Mouse (Mus musculus): Measurements from ENCODE around the gene Cd68. TPM values are rescaled to one million over a fixed set of nuclear protein-coding genes. Genes with fewer than 3 reads are reported as not detected.
A peak's percentile ranks its signal among the peaks of the same experiment; 100 is the strongest.

The Cd68 gene
- polyA plus RNA-seq (2015; fragmentation: Nextera tagmentation; extraction: Ambion mirVana) = 4.4 and 5.2 TPM in 2 replicates

DNA sequence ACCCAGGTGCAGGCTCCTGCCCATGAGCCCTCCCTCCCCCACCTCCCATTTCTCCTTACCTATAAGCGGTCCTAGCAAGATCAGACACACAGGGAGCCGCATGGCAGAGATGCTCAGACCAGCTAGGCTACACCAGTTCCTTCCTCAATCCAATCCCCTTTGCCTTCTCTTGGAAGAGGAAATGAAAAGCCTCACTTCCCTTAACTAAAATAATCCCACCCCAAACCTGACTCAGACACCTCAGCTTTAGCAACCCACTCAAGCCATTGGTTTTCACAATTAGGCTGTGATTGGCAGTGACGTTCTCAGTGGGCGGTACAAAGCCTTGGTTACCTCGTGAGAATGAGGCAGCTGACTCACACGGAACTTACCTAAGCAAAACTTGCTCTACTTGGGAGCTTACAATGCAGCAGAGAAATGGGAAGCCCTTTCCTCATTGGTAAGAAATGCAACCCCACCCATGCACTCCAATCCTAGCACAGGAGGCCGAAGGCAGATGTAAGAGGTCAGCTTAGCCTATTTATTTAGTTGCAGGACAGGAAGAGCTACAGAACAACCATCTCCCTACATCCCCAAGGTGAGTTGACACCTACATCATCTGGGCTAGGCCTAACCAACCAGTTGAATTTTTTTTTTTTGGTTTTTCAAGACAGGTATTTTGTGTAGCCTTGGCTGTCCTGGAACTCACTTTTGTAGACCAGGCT lies at the start of gene Cd68:
Gene Cd68, minus strand, starts transcription at position 193 of the 704 bp plus-strand sequence.
- no peaks in the 10 kb centered on the region for H3K27me3 ChIP-seq
- H3K4me1 ChIP-seq = peaks cover 38% of the 10 kb centered on the region
- H3K4me3 ChIP-seq = no peak within 1 kb of the TSS
- no peaks in the 10 kb centered on the region for H3K9me3 ChIP-seq (replicated peaks)
- no peak within 1 kb of the TSS for H3K4me2 ChIP-seq
- WGBS = 33% methylated on average over 7 of the region's 7 CpGs
- peak within 1 kb of the TSS; percentile 19; the same call in 1 of the 2 replicates for H3K27ac ChIP-seq
- ATAC-seq = no peak
- H3K36me3 ChIP-seq (ENCODE audit: poor library complexity, severe bottlenecking) = peaks cover 72% of the 10 kb centered on the region
- H3K9ac ChIP-seq = no peak within 1 kb of the TSS

DNA sequence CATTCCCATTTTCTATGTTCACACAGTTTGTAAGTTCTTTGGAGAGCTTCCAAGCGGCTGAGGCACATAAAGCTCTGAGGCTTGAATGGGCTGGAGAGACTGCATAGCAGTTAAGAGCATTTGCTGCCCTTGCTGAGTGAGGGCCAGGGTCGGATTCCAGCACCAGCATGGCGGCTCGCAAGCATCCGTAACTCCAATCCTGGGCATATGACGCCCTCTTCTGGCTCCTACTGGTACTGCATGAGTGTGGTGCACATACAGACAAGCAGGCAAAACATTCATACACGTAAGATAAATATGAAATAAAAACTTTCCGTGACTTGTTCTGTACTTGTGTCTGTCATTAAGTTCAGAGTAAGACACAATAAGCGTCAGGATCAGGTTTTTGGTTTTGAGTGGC lies 49.5 kb upstream of the Cd68 start:
- no peaks in the 10 kb centered on the region for H3K27me3 ChIP-seq
- H3K9ac ChIP-seq = no peak overlapping the region
- H3K4me2 ChIP-seq = no peak overlapping the region
- H3K36me3 ChIP-seq (ENCODE audit: poor library complexity, severe bottlenecking) = no peaks in the 10 kb centered on the region
- H3K27ac ChIP-seq = no peak overlapping the region
- WGBS = 60% methylated on average over 9 of the region's 9 CpGs
- H3K4me3 ChIP-seq = no peak overlapping the region
- H3K4me1 ChIP-seq = no peaks in the 10 kb centered on the region
- ATAC-seq = no peak
- no peaks in the 10 kb centered on the region; the same call in 1 of the 2 replicates for H3K9me3 ChIP-seq (replicated peaks)

DNA sequence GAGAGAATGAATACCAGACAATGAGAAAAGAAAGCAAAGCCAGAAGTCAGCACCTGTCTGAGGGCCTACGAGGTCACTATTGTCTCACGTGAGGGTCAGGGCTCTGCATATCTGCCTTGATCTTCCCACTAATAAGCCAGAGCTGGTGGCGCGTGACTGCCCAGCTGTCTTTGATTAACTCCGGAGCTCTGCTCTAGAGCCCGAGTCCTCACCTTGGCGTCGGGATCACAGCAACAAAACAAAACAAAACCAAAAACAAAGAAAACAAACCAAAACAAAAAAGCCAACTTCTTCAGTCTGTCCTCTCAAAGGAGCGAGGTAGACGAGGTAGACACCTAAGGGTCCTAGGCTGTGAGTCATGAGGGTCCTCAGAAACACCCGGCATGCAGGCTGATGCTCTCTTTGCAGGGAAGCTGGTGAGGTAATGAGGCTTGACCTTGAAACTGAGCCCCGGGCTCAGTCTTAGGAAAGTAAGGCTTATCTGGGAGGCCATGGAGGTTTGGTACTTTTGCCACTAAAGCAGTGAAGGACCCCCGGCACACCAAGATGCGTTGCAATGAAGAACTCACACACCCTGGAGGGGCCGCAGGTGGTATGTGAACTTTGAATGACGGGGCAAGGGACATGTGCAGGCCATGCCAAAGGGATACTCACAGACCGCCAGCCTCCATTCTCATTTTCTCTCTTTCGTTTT lies 48.8 kb upstream of the Cd68 start:
- H3K9me3 ChIP-seq (replicated peaks) = no peaks in the 10 kb centered on the region; the same call in 1 of the 2 replicates
- 83% methylated on average over 18 of the region's 18 CpGs for WGBS
- ATAC-seq = no peak
- no peak overlapping the region for H3K27ac ChIP-seq
- no peaks in the 10 kb centered on the region for H3K27me3 ChIP-seq
- no peaks in the 10 kb centered on the region for H3K36me3 ChIP-seq (ENCODE audit: poor library complexity, severe bottlenecking)
- H3K4me3 ChIP-seq = no peak overlapping the region
- no peak overlapping the region for H3K4me2 ChIP-seq
- H3K4me1 ChIP-seq = no peaks in the 10 kb centered on the region
- no peak overlapping the region for H3K9ac ChIP-seq

DNA sequence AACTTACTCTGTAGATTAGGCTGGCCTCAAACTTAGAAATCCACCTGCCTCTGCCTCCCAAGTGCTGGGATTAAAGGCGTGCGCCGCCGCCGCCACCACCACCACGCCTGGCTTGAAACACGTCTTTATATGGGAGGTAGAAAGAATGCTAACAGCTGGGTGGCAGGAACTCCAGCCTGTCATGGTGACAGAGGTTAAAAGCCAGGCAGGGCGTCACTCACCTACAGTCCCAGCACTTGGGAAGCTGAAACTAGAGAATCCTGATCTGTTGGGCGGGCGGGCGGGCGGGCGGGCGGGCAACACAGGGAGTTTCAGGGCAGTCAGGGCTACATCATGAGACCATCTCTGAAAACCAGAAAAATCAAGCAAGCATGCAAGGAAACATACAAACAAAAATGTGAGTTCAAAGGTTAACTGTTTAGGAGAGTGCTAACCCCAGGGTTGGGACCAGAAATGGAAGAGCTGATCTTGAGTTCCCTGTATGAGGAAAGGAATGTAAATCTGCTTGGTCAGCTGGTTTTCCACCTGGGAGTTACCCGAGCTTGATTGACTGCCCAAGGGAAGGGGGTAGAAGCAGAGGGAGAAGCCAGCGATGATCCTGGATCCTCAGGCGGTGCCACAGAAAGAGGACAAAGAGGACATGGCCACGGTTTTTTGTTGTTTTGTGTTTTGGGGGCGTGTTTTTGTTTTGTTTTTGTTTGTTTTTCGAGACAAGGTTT lies 47.2 kb upstream of the Cd68 start:
- no peak overlapping the region for H3K27ac ChIP-seq
- H3K9ac ChIP-seq = no peak overlapping the region
- H3K27me3 ChIP-seq = no peaks in the 10 kb centered on the region
- H3K36me3 ChIP-seq (ENCODE audit: poor library complexity, severe bottlenecking) = no peaks in the 10 kb centered on the region
- 85% methylated on average over 20 of the region's 20 CpGs for WGBS
- H3K9me3 ChIP-seq (replicated peaks) = no peaks in the 10 kb centered on the region; the same call in 1 of the 2 replicates
- no peaks in the 10 kb centered on the region for H3K4me1 ChIP-seq
- H3K4me3 ChIP-seq = no peak overlapping the region
- no peak for ATAC-seq
- H3K4me2 ChIP-seq = no peak overlapping the region

DNA sequence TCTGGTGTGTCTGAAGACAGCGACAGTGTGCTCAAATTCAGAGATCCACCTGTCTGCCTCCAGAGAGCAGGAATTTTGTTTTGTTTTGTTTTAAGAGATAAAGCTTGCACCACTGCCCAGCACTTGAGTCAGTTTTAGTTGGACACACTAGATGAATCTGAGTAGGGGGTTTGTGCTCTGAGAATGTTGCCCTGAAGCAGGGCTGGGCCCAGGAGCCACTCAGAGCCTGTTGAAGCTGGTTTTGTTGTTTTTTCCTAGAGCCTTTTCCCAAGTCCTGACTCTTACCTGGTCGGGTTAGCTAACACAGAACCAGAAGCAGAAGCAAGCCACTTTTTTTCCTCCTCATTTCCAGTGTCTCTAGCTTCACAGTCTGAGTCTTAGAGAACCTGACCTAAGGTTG lies 45.1 kb upstream of the Cd68 start:
- ATAC-seq = no peak
- H3K9ac ChIP-seq = no peak overlapping the region
- no peaks in the 10 kb centered on the region for H3K4me1 ChIP-seq
- no peak overlapping the region for H3K4me2 ChIP-seq
- no peak overlapping the region for H3K27ac ChIP-seq
- H3K27me3 ChIP-seq = no peaks in the 10 kb centered on the region
- H3K4me3 ChIP-seq = no peak overlapping the region
- WGBS = 85% methylated on average over 2 of the region's 2 CpGs
- H3K9me3 ChIP-seq (replicated peaks) = no peaks in the 10 kb centered on the region; the same call in 1 of the 2 replicates
- H3K36me3 ChIP-seq (ENCODE audit: poor library complexity, severe bottlenecking) = no peaks in the 10 kb centered on the region

DNA sequence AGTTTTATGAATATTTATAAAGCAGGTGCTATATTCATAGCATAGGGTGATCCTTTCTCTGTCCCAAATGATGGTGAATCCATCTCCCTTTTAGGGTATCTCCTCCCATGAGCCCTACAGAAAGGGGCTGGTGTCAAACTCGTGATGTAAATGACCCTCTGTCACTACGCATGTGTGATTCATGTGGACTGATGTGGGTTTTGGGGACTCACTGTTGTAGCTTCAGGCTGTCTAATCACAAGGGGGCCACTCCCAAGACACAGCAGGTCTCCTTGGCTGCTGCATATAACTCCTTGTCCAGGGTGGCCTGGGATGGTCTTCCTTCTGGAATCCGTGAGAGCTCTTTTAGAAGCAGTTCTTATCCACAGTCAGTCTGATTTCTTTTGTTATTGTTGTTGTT lies 44.5 kb upstream of the Cd68 start:
- Histone ChIP-seq H3K27ac (no peak overlapping the region), H3K4me1 (no peaks in the 10 kb centered on the region), H3K4me3 (no peak overlapping the region), H3K9ac (no peak overlapping the region), H3K36me3 (ENCODE audit: poor library complexity, severe bottlenecking) (no peaks in the 10 kb centered on the region), H3K27me3 (no peaks in the 10 kb centered on the region), H3K4me2 (no peak overlapping the region), H3K9me3 (replicated peaks) (no peaks in the 10 kb centered on the region; the same call in 1 of the 2 replicates)
- no peak for ATAC-seq
- 72% methylated on average over 3 of the region's 3 CpGs for WGBS

DNA sequence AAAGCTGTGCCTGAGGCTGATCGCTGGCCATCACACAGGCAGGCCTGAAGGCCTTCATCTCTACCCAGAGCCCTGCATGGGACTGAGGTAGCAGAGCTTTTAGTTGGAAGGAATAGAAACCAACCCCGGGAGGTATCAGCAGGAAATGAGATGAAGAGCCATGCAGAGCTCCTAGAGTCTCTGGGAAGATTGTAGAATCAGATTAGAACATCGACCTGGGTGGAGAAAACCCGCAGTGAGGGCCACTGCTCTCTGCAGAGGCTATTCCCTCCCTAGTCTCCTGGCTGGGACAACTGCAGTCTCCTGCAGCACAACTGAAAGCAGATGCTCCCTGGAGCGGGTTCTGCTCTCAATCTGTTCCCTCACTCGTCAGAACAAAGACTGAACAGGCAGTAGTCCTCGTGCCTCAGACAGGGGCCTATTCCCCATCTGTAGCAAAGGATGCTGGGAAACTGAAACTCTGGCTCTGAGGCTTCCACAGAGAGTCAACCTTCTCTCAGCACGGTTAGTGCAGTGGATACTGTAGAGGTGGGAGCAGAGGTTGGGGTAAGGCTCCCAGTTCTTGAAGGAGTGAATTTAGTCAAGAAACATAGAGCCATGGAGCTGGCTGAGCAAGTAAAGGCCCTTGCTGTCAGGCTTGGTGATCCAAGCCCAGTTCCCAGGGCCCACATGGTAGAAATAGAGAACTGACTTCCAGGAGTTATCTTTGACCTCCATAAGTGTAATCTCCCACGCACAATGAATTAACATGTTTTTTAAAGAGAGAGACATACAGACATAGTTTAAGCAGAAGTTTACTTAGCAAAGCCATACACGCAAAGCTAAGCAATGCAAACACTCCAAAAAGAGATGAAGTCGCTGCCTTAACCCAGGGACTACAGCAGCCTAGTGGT lies 43.8 kb upstream of the Cd68 start:
- Histone ChIP-seq H3K4me1 (no peaks in the 10 kb centered on the region), H3K27me3 (no peaks in the 10 kb centered on the region), H3K27ac (no peak overlapping the region), H3K36me3 (ENCODE audit: poor library complexity, severe bottlenecking) (no peaks in the 10 kb centered on the region), H3K4me2 (no peak overlapping the region), H3K9me3 (replicated peaks) (no peaks in the 10 kb centered on the region), H3K9ac (no peak overlapping the region), H3K4me3 (no peak overlapping the region)
- no peak for ATAC-seq
- WGBS = 56% methylated on average over 11 of the region's 11 CpGs

DNA sequence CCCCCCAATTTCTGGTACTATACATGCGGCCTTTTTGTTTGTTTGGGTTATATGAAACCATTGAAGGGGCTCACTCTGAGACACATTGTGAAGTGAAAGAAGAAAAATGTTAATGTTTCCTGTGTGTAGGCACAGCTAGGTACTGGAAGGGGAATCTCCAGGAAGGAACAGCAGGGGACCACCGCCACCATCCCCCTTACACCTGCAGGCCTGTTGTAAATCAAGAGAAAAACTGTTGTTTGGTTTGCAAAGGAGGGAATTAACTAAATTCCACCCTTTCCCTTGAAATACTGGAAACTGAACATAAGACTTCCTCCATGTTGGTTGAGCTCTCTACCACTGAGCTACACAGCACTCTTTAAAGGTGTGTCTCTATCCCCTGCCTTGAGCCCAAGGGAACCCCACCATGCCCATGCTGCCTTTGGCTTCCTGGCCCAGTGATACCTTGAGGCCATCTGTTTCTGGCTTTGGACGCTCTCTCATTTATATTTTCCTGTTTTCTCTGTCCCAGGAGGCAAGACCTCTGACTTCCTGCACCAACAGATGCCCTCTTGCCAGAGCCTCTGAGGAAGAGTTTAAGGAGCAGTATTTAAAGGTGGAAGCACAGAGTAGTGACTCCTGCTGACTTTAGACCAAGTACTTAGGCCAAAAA lies 42.8 kb upstream of the Cd68 start:
- no peaks in the 10 kb centered on the region for H3K4me1 ChIP-seq
- H3K27me3 ChIP-seq = no peaks in the 10 kb centered on the region
- no peak for ATAC-seq
- H3K27ac ChIP-seq = no peak overlapping the region
- no peak overlapping the region for H3K4me2 ChIP-seq
- H3K9ac ChIP-seq = no peak overlapping the region
- WGBS = 90% methylated on average over 3 of the region's 3 CpGs
- no peak overlapping the region for H3K4me3 ChIP-seq
- H3K36me3 ChIP-seq (ENCODE audit: poor library complexity, severe bottlenecking) = no peaks in the 10 kb centered on the region
- H3K9me3 ChIP-seq (replicated peaks) = no peaks in the 10 kb centered on the region

DNA sequence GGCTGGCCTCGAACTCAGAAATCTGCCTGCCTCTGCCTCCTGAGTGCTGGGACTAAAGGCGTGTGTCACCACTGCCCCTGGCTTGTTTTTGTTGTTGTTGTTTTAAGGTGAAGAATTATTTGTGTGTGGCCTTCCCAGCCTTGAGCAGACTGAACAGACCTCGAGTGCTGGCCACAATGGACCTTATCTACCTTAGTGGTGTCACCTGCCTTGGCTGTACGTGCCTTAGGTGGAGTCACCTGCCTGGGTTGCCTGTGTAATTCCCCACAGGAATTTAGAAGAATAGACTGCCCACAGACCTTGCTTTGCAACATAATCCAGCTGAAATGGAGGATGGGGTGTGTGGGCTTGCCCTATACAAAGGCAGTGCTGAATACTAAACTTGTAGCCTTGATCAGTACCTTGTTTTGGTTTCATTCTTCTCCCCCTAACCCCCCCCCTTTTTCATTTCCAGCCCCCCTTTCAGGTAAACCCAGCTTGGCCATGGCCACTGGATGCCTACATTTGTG lies 42.0 kb upstream of the Cd68 start:
- H3K36me3 ChIP-seq (ENCODE audit: poor library complexity, severe bottlenecking) = no peaks in the 10 kb centered on the region
- no peaks in the 10 kb centered on the region for H3K9me3 ChIP-seq (replicated peaks)
- H3K4me3 ChIP-seq = no peak overlapping the region
- H3K4me2 ChIP-seq = no peak overlapping the region
- no peak overlapping the region for H3K9ac ChIP-seq
- H3K4me1 ChIP-seq = no peaks in the 10 kb centered on the region
- WGBS = 92% methylated on average over 4 of the region's 4 CpGs
- H3K27ac ChIP-seq = no peak overlapping the region
- no peak for ATAC-seq
- no peaks in the 10 kb centered on the region for H3K27me3 ChIP-seq

DNA sequence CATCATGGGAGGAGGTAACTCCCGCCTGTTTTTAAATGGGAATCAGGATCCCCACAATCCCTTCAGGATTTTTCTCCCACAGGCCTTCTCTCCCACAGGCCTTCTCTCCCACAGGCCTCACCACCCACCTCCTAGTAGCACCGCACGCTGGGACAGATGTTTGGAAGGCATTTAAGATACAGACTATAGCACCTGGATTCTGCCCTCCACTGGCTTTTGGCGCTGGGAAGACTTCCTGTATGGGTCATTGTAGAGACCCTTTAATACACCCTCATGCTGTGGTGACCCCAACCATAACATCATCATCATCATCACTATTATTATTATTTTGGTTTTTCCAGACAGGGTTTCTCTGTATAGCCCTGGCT lies 41.5 kb upstream of the Cd68 start:
- WGBS = 93% methylated on average over 4 of the region's 4 CpGs
- Histone ChIP-seq H3K4me2 (no peak overlapping the region), H3K4me1 (no peaks in the 10 kb centered on the region), H3K9me3 (replicated peaks) (no peaks in the 10 kb centered on the region), H3K4me3 (no peak overlapping the region), H3K36me3 (ENCODE audit: poor library complexity, severe bottlenecking) (no peaks in the 10 kb centered on the region), H3K27ac (no peak overlapping the region), H3K27me3 (no peaks in the 10 kb centered on the region), H3K9ac (no peak overlapping the region)
- no peak for ATAC-seq

DNA sequence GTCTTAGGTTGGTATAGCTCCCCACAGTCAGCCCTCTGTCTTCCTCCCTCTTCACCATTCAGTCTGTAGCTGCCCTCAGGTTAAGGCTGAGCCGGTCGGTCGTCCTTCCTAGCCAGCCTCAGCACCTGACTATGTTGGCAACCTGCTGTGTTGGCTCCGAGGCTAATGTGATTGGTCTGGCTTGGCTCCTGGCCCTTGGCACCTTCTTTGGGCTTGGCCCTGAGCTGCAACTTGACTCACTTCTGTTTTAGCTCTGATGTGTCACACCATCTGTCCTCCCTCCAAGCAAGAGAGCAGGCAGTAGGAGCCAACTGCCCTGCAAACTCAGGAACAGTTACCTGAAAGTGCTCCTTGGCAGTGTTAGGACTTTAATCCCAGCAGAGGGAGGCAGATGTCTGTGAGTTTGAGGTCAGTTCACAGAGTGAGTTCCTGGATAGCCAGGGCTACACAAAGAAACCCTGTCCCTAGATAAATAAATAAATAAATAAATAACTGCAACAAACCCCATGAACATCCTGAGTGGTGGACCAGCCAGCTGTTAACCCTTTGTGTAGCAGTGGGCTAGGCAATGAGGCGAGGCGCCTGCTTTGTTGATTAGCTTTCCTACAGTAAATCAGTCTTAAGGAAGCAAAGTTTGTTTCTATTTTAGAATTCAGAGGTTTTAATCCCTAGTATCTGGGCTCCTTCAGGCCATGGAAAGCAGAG lies 41.0 kb upstream of the Cd68 start:
- H3K9ac ChIP-seq = no peak overlapping the region
- no peaks in the 10 kb centered on the region for H3K9me3 ChIP-seq (replicated peaks)
- no peaks in the 10 kb centered on the region for H3K4me1 ChIP-seq
- no peak overlapping the region for H3K4me3 ChIP-seq
- no peaks in the 10 kb centered on the region for H3K36me3 ChIP-seq (ENCODE audit: poor library complexity, severe bottlenecking)
- H3K4me2 ChIP-seq = no peak overlapping the region
- no peak overlapping the region for H3K27ac ChIP-seq
- ATAC-seq = no peak
- H3K27me3 ChIP-seq = no peaks in the 10 kb centered on the region
- WGBS = 47% methylated on average over 6 of the region's 6 CpGs
